Mouse (Mus musculus) liver, embryonic 15.5 days (tissue): Measurements from ENCODE around the gene Gnb1l. TPM values are rescaled to one million over a fixed set of nuclear protein-coding genes. Genes with fewer than 3 reads are reported as not detected.

Experiments
- ATAC-seq: fragments of 200-750 bp; cut with Nextera tagmentation; 2 replicates; pipeline ENCODE4 v1.8.0; 2017; ENCODE audit warnings: moderate number of reproducible peaks, mild to moderate bottlenecking, moderate library complexity; ENCODE audit not compliant: insufficient read depth
- H3K27ac ChIP-seq: fragments of 300-500 bp; sonication (generic); replicated peaks from 2 replicates; pipeline ENCODE4 v1.5.1; 2015; ENCODE audit warnings: mild to moderate bottlenecking, inconsistent platforms
- H3K27me3 ChIP-seq: fragments of 300-500 bp; sonication (generic); 2 replicates; pipeline ENCODE4 v1.6.1; 2015; ENCODE audit warnings: mild to moderate bottlenecking, inconsistent platforms
- H3K36me3 ChIP-seq: fragments of 300-500 bp; sonication (generic); replicated peaks from 2 replicates; pipeline ENCODE4 v1.6.1; 2015; ENCODE audit warnings: moderate library complexity, mild to moderate bottlenecking, inconsistent platforms
- H3K4me1 ChIP-seq: fragments of 300-500 bp; sonication (generic); replicated peaks from 2 replicates; pipeline ENCODE4 v1.6.1; 2015; ENCODE audit warnings: inconsistent platforms
- H3K4me2 ChIP-seq: fragments of 300-500 bp; sonication (generic); 2 replicates; pipeline ENCODE4 v1.6.1; 2015; ENCODE audit warnings: moderate library complexity, mild to moderate bottlenecking, inconsistent platforms
- H3K4me3 ChIP-seq: fragments of 300-500 bp; sonication (generic); replicated peaks from 2 replicates; pipeline ENCODE4 v1.5.1; 2015; ENCODE audit warnings: mild to moderate bottlenecking, inconsistent platforms
- H3K9ac ChIP-seq: fragments of 300-500 bp; sonication (generic); 2 replicates; pipeline ENCODE4 v1.6.1; 2015; ENCODE audit warnings: moderate library complexity, mild to moderate bottlenecking, inconsistent platforms
- H3K9me3 ChIP-seq: fragments of 300-500 bp; sonication (generic); replicated peaks from 2 replicates; pipeline ENCODE4 v1.6.1; 2016; ENCODE audit warnings: inconsistent platforms
- WGBS: fragments of 180-500 bp; shearing (Covaris S2); methylation state at CpG from one replicate; pipeline ENCODE4 v1.1.7; 2015; ENCODE audit warnings: mixed read lengths; ENCODE audit not compliant: insufficient replicate concordance; 5-methylcytosine and 5-hydroxymethylcytosine counted together
- polyA plus RNA-seq: library from polyadenylated mRNA; unstranded; fragments of >200 nt; fragmentation: Nextera tagmentation; extraction: Ambion mirVana; gene quantifications from 2 replicates; pipeline ENCODE4 v1.2.1, GENCODE M21; 2015

The Gnb1l gene
- polyA plus RNA-seq, 1 experiment from 2014 or later: 7.5 TPM

DNA sequence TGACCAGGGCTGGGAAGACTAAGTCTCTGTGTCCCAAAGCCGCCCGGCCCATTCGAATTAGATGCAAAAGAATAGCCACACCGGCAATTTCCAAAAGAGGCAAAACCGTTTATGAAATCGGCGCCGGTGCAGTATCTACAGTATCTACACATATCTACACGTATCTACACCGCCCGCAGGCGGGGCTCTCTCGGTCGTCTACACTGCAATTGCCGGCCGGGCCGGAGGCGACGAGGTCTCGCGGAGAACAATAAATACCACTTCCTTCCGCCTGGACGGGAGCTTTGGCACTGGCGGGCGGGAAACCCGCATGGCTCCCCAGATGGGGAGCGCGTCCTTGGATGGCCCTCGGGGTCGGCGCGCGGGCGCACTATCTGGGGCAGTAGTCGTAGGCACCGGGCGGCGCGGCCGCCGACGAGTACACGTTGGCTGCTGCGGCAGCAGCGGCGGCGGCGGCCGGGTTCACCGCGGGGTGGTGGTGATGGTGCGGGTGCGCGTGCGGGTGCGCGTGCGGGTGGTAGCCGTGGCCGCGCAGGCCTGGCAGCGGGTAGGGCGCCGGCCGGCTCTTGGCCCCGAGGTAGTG lies 83.2 kb downstream of the Gnb1l start:
- Histone ChIP-seq H3K27me3 (peaks cover 97% of the 10 kb centered on the region), H3K27ac (no peak overlapping the region), H3K4me2 (peak overlapping the region; percentile 53), H3K9ac (no peak overlapping the region), H3K4me1 (peaks cover 20% of the 10 kb centered on the region), H3K4me3 (peak overlapping the region; percentile 32), H3K36me3 (no peaks in the 10 kb centered on the region), H3K9me3 (no peaks in the 10 kb centered on the region)
- no peak for ATAC-seq
- under 1% methylated on average over 64 of the region's 66 CpGs for WGBS

DNA sequence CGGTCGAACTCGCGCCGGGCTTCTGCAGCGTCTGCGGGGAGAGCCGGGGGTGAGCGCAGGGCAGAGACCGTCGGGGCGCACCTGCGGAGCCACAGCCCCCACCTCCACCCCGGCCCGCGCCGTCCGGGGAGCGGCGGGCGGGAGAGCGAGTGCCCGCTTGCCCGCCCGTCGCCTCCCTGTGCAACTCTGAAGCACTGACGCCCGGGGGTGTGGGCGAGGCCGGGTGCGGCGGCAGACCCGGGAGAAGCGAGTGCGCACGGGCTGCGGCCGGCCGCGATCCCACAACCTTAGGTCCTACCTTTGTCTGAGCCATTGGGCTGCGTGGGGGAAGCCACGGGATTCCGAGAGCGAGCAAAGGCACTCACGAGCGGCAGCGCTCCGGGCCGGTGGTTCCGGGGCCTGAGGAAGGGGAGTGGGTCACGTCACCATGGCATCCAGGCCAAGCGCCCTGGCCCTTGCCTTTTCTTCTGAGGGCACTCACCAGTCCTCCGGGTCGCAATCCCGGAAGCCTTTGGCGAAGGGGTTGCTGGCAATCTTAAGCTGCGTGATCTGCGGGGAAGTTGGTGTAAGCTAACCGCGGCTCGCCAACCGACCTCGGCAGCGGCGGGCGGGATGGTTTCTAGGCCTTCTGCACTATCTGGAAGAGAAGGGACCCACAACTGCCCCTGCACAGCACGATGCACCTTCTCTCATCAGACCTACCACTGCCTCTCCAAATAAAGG lies 84.1 kb downstream of the Gnb1l start:
- Histone ChIP-seq H3K4me3 (peak overlapping the region; percentile 32; the same call in 1 of the 2 replicates), H3K36me3 (no peaks in the 10 kb centered on the region), H3K9ac (no peak overlapping the region), H3K4me2 (peak overlapping the region; percentile 53), H3K27ac (no peak overlapping the region), H3K27me3 (peaks cover 97% of the 10 kb centered on the region), H3K9me3 (no peaks in the 10 kb centered on the region), H3K4me1 (peaks cover 21% of the 10 kb centered on the region)
- WGBS: 2% methylated on average over 67 of the region's 67 CpGs
- no peak for ATAC-seq

DNA sequence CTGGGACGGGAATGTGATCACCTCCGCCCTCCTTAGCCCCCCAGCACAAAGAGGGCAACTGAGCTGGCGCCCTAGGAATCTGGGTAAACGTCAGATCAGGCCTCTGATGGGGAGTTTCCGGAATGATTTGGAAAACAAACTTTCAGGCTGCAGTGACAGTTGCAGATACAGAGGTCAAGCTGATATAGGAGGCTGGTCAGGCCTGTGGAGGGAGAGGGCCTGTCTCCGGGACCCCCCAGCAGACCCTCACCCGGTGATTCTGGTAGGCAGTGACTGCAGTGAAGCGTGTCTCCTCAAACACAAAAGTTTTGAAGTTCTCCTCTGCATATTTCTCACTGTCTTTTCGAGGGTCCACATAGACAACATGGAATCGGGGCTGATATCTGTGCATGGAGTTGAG lies 84.7 kb downstream of the Gnb1l start:
- no peak overlapping the region for H3K27ac ChIP-seq
- peaks cover 27% of the 10 kb centered on the region for H3K4me1 ChIP-seq
- no peak overlapping the region for H3K4me3 ChIP-seq
- peaks cover 97% of the 10 kb centered on the region for H3K27me3 ChIP-seq
- no peak overlapping the region for H3K9ac ChIP-seq
- no peaks in the 10 kb centered on the region for H3K36me3 ChIP-seq
- no peaks in the 10 kb centered on the region for H3K9me3 ChIP-seq
- H3K4me2 ChIP-seq: no peak overlapping the region
- WGBS: 20% methylated on average over 10 of the region's 10 CpGs
- no peak for ATAC-seq

DNA sequence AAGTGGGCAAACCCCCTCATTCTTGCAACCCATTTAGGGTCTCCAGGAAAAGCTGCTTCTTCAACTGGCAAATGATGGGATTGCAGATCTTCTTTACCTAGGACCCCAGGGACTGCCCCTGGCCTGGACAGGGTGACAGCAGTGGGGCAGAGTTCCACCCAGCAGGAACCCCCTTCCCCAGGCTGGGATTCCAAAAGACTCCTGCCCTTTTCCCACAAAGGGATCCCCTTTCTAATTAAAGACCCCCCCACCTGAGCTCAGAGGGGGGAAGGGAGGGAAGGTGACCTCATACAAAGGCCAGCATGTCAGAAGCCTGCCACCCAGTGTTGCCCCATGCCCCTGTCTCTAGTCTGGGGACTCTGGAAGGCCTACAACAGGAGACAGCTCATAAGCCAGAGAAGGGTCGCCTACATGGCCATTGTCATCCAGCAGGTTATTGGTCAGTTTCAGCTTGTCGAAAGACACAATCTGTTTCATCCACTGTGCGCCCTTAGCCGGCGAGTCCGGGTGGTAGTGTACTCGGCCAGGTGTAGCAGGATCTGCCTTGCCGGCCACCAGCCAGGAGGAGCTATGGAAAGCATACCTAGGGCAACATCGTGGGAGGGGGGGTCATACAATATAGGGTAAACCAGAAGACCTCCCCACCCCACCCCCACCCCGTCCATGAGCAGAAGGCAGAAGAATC lies 85.3 kb downstream of the Gnb1l start:
- Histone ChIP-seq H3K36me3 (no peaks in the 10 kb centered on the region), H3K9ac (no peak overlapping the region), H3K4me1 (peaks cover 27% of the 10 kb centered on the region), H3K9me3 (no peaks in the 10 kb centered on the region), H3K4me3 (no peak overlapping the region), H3K27me3 (peaks cover 97% of the 10 kb centered on the region), H3K27ac (no peak overlapping the region), H3K4me2 (no peak overlapping the region)
- no peak for ATAC-seq
- WGBS: 30% methylated on average over 10 of the region's 10 CpGs

DNA sequence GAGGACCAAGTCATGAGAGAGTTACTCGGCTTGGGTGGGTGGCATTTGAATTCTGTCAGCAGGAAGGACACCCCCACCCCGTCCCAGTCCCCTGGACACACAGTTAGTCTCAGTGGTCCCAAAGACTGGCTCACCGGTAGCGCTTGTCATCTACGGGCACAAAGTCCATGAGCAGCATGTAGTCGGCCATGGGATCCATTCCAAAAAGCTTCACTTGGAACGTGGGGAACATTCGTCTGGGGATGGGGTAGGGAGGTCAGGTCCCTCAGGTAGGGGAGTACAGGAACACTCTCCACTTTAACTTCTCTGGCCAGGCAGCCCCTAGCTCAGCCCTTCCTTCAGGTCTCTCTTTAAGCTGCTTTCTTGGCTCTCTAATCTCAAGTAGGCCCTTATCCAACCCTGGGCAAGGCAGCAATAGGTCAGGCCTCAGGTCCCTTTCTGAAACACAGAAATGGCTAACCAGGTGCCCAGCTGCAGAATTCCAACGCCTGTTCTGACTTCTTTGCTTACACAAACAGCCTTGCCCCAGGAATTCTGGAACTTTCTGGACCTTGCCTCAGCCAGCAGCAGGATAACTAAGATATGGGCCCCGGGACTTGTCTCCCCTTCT lies 86.5 kb downstream of the Gnb1l start:
- no peak overlapping the region for H3K4me3 ChIP-seq
- 38% methylated on average over 10 of the region's 10 CpGs for WGBS
- peaks cover 29% of the 10 kb centered on the region for H3K4me1 ChIP-seq
- peaks cover 100% of the 10 kb centered on the region for H3K27me3 ChIP-seq
- no peak overlapping the region for H3K4me2 ChIP-seq
- no peaks in the 10 kb centered on the region for H3K36me3 ChIP-seq
- no peak for ATAC-seq
- no peak overlapping the region for H3K9ac ChIP-seq
- no peaks in the 10 kb centered on the region for H3K9me3 ChIP-seq
- H3K27ac ChIP-seq: no peak overlapping the region

DNA sequence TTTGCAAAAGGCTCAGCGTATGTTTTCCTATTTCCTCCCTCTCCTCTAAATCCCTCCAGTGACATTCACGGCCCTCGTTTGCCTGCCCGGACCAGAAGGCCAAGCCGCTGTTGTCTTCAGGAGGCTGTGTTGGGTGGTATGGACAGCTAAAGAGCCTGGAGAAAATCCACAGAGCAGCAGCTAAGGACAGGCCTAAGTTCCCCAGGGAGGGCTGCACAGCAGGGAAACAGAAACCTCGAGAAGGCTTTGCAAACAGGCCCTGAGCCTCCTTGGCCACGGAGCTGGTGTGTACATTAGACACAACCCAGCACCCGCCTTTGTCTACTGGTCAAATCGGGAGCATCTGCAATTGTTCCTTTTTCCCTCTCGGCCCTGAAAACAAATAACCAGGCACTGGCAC lies 87.2 kb downstream of the Gnb1l start:
- Histone ChIP-seq H3K9ac (no peak overlapping the region), H3K36me3 (no peaks in the 10 kb centered on the region), H3K4me3 (no peak overlapping the region), H3K27me3 (peaks cover 100% of the 10 kb centered on the region), H3K4me1 (peaks cover 33% of the 10 kb centered on the region), H3K9me3 (no peaks in the 10 kb centered on the region), H3K4me2 (no peak overlapping the region), H3K27ac (no peak overlapping the region)
- WGBS: 19% methylated on average over 10 of the region's 10 CpGs
- no peak for ATAC-seq

DNA sequence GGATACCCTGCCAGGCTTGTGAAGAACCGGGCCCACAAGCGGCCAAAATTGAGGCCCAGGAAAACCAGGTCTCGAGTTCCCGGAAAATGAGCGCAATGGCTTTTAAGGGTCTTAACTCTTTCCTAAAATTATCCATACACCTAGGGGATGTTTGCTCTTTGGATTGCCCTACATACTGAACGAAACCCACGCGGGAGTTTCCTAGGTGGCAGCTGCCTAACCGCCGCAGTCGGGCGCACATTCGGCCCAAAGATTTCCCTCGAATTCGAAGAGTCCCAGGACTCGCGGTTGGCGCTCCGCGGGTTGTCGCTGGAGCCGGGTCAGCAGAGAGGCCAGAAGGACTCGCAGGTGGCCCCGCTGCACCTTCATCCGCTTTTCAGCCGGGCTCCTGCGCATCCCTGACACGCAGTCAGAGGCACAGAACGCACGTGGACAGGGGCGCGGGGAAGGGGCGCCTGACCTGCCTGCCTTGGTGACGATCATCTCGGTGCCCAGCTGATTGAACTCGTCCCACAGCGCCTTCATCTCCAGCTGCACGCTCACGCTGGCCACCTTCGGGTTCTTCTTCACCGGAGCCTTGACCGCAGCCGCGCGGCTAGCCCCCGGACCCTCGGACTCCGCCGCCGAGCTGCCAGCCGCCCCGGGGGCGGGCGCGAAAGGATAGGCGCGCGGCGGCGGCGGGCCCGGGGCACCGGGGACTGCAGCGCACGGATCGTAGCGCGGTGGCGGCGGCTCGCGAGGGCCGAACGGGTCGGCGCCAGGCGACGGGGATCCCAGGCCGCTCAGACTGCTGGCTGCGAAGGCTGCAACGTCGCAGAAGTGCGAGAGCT lies 87.8 kb downstream of the Gnb1l start:
- peak overlapping the region; percentile 49 for H3K4me2 ChIP-seq
- H3K9ac ChIP-seq: no peak overlapping the region
- peaks cover 100% of the 10 kb centered on the region for H3K27me3 ChIP-seq
- no peak for ATAC-seq
- peak overlapping the region; percentile 24 for H3K4me3 ChIP-seq
- H3K4me1 ChIP-seq: peaks cover 37% of the 10 kb centered on the region
- no peaks in the 10 kb centered on the region for H3K9me3 ChIP-seq
- 2% methylated on average over 83 of the region's 83 CpGs for WGBS
- no peak overlapping the region for H3K27ac ChIP-seq
- H3K36me3 ChIP-seq: no peaks in the 10 kb centered on the region

DNA sequence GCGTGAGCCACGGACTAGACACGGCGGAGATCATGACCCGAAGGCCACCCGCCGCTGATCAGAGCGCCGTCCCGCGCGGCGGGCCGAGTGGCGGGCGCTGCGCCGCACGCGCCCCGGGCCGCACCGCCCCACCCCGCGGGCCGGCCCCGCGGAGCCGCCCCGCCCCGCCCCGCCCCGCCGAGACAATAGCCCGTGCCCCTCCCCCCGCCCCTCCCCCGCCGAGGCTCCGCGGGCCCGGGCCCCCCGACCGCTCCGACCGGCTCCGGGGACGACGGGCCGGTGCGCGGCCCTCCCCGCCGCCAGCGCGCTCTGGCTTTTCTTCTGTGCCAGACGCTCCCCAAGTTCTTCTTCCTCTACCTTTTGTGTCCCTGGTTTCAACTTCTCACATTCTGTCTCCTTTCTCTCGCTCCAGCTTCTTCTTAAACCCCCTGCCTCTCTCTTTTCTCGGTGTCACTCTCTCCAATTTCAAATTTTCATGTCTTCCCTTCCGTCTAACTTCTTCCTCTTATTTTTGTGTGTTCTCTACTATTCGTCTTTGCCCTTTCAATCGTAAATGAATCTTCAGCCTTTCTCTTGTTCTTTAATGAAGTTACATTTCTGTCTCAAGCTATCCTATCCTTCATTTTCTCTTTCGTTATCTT lies 88.5 kb downstream of the Gnb1l start:
- no peak for ATAC-seq
- no peak overlapping the region for H3K27ac ChIP-seq
- 1% methylated on average over 45 of the region's 62 CpGs for WGBS
- no peaks in the 10 kb centered on the region for H3K36me3 ChIP-seq
- H3K4me3 ChIP-seq: peak overlapping the region; percentile 24
- H3K4me1 ChIP-seq: peaks cover 34% of the 10 kb centered on the region
- peaks cover 100% of the 10 kb centered on the region for H3K27me3 ChIP-seq
- peak overlapping the region; percentile 49 for H3K4me2 ChIP-seq
- H3K9me3 ChIP-seq: no peaks in the 10 kb centered on the region
- no peak overlapping the region for H3K9ac ChIP-seq

DNA sequence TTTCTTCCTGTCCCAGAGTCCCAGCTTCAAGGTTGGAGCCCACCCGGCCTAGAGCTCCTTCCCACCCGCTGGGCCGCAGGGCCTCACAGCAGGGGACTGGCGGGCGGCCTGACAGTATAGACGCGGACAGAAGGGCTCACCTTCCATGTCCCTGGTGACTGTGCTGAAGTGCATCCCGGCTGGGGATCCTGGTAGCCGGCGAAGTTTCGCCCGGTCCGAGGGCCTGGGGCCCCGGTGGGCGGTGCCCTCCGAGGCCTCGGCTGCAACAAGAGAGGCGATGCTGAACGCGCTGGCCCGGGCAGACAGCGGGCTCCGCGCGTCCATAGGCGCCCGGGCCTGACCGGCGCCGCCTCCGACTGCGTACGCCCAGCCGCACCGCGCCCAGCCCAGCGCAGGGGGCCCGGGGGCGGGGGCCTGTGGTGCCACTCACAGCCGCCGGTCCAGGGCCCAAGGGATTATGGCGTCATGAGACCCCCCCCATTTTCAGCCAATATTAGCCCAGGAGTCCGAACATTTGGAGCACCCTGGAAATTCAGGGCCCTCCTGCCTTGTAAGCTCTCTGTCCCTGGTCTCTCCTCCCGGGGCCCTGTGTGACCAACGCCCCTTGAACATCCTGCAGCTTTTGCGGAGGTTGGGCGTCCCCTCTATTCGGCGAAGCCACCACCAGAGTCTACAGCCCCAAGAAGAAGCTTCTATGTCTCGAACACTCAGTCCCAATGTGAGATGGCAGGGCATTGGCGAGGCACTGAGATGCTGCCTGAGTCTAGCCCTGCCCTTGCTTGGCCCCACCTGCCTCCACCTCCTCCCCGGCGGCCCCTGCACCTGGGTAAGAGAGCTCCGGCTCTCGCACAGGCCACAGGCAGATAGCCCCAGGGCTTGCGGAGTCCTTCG lies 89.6 kb downstream of the Gnb1l start:
- ATAC-seq: no peak
- 3% methylated on average over 57 of the region's 57 CpGs for WGBS
- Histone ChIP-seq H3K27ac (no peak overlapping the region), H3K9me3 (no peaks in the 10 kb centered on the region), H3K36me3 (no peaks in the 10 kb centered on the region), H3K9ac (no peak overlapping the region), H3K27me3 (peaks cover 97% of the 10 kb centered on the region), H3K4me3 (peak overlapping the region; percentile 12), H3K4me2 (no peak overlapping the region), H3K4me1 (peaks cover 32% of the 10 kb centered on the region)

DNA sequence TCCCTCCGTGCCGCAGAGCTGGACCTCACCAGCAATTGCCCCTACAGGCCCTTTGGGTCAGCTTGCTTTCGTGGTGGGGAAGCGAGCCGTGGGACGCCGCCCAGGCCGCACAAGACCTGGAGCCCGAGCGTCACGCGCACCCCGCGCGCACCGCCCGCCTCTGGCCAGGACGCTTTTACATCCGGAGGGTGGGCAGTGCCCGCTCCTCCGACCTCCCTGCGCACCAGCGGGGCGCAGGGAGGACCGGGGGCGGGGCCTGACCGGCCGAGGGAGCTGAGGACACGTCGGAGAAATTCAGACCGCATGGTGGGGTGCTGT lies 90.2 kb downstream of the Gnb1l start:
- H3K4me3 ChIP-seq: no peak overlapping the region
- 4% methylated on average over 31 of the region's 31 CpGs for WGBS
- no peak for ATAC-seq

More for the DNA sequence above, 90.2 kb downstream of the Gnb1l start:
- H3K4me2 ChIP-seq: no peak overlapping the region
- no peak overlapping the region for H3K27ac ChIP-seq
- no peak overlapping the region for H3K9ac ChIP-seq
- H3K9me3 ChIP-seq: no peaks in the 10 kb centered on the region
- H3K36me3 ChIP-seq: no peaks in the 10 kb centered on the region
- peaks cover 97% of the 10 kb centered on the region for H3K27me3 ChIP-seq
- peaks cover 32% of the 10 kb centered on the region for H3K4me1 ChIP-seq
